Mouse (Mus musculus): ENCODE results near the gene Gm10644.
A peak's percentile ranks its signal among the peaks of the same experiment; 100 is the strongest.

The Gm10644 gene

DNA sequence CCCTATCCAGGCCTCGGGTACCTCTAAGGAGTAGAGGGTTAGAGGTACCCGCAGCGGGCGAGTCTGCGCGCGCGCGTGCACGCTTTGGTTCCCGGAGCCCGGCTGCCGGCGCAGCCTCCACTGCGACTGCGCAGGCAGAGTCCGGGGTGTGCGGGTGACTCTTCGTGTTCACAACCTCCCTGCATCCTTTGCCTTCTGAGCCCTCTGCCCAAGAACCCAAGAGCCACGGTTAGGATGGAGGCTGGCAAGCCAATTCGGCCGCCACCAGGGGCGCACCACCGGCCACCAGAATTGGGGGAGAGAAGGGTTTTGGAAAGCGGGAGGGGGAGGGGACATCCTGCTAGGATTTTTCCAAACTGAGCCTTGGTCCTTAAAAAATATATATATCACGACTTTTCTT is 57.8 kb downstream of the Gm10644 start:
- peak; percentile 56 for DNase-seq (ENCODE audit: low spot score)

DNA sequence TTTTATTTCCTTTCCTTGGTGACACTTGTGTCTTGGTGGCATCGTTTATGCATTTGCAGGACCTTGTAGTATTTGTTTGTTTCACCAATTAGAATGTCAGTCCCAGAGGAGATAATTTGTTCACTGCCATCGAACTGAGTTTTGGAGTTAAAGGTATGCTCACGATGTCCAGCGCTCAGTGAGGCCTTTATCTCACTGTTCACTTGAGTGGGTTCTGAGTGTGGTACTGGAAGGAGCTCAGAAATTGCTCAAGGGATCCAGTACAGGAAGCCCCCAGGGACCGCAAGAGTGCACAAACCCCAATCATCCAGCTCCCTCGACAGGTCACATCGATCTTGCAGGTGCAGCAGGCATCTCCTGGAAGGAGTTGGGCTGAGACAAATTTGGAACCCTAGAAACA is 58.5 kb downstream of the Gm10644 start:
- DNase-seq (ENCODE audit: low spot score) = no peak

DNA sequence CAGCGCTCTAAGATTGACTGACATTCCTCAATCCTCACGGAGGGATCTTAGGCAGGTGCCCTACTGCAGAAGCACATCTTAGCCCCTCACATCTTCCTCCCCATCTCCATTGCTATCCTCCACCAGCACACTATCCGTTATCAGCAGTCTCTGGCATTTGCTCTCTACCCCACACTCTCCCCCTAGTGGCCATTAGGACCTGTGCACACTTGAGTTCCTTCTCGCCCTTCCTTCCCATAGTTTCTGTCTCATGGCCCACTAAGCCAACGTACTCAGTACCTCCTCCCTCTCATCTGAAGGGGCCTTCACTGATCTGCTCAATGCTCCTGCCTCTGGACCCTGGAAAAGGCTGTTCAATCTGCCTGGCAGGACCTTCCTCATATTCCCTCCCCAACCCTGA is 59.1 kb downstream of the Gm10644 start:
- peak; percentile 28 for DNase-seq (ENCODE audit: low spot score)

DNA sequence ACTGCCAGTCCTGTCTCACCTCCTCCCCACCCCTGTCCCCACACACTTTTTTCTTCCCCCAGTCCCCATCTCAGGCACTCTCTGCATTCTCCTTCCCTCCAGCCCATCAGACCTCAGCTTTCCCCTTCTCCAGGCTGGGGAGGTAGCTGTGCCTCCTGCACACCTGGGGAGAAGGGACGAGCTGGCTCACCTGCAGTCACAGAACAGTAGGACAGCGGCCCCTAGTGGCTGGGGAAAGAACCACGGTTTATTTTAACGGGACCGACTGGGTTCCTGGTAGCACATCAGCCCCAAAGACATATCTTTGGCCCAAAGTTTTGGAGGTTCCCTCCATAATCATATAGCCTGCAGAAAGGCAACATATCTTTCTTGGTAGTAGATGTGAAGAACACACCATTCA is 61.1 kb downstream of the Gm10644 start:
- DNase-seq (ENCODE audit: low spot score) = peak; percentile 78

DNA sequence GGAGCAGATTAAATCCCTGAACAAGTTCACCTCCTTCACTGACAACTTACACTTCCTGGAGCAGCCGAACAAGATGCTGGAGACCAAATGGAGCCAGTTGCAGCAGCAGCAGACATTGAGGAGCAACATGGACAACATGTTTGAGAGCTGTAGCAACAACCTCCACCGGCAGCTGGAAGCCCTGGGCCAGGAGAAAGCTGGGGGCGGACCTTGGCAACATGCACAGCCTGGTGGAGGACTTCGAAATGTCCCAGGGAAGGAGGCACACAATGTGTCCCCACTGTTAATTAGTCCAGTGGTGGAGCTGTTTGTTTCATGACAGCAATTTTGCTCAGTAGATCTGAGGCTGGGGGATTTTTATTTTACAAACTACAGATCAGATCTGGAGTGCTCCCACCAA is 62.9 kb downstream of the Gm10644 start:
- no peak for DNase-seq (ENCODE audit: low spot score)

DNA sequence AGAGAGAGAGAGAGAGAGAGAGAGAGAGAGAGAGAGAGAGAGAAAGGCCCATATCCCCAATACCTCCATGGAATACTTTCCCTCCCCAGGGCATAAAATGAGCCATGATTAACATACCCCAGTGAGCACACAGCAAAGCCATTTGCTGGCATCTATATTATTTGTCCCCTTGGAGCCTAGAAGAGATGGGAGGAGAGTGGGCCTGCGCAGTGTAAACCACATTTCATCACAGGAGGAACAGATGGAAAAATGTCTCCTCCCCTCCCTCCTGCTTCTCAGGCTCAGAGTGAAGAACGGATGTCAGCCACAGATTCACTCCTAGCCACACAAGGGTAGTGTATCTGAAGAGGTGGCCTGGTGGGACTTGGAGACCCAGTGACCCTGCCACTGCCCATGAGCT is 66.6 kb downstream of the Gm10644 start:
- DNase-seq (ENCODE audit: low spot score) = no peak

Data from ovary, postnatal 14 days (tissue).